Comparison of ENCODE assay signal across 1 mouse cellular context in genomic region chr7:19824182-19824973, GRCm38 (mm10).
TF ChIP-seq lines count a peak whose summit lies in the region.

No protein-coding gene starts in this region.

TF ChIP-seq in MEL, 35 proteins besides CTCF, POLR2A, EP300 and RAD21 (continued from another document):
- no peak for TF ChIP-seq POLR2AphosphoS5 (IDR thresholded peaks at IDR 0.05; ENCODE audit: borderline replicate concordance, low read depth, low read length)
- TF ChIP-seq ZNF384 (IDR thresholded peaks at IDR 0.05; ENCODE audit: low read depth, low read length): no peak
- TF ChIP-seq TAL1 (IDR thresholded peaks at IDR 0.05; ENCODE audit: low read length): no peak
- TF ChIP-seq POLR2AphosphoS2 (IDR thresholded peaks at IDR 0.05; ENCODE audit: low read length): no peak
- no peak for TF ChIP-seq MYC (IDR thresholded peaks at IDR 0.05; ENCODE audit: low read depth, low read length)
- no peak for TF ChIP-seq MEF2A (IDR thresholded peaks at IDR 0.05; ENCODE audit: extremely low read depth, insufficient replicate concordance, low read depth, low read length, poor library complexity, severe bottlenecking)
- TF ChIP-seq MXI1 (IDR thresholded peaks at IDR 0.05; ENCODE audit: low read depth, low read length): peak; percentile 28; the same call in 1 of the 2 replicates
- no peak for TF ChIP-seq MYB (IDR thresholded peaks at IDR 0.05; ENCODE audit: low read depth, low read length)
- peak; percentile 18; the same call in 1 of the 2 replicates for TF ChIP-seq JUND (IDR thresholded peaks at IDR 0.05; ENCODE audit: low read depth, low read length)
- TF ChIP-seq RCOR1 (IDR thresholded peaks at IDR 0.05; ENCODE audit: low read depth, low read length): no peak
- peak; percentile 89 for TF ChIP-seq MAZ (IDR thresholded peaks at IDR 0.05; ENCODE audit: low read depth, low read length)
- no peak for TF ChIP-seq ELF1 (IDR thresholded peaks at IDR 0.05; ENCODE audit: low read depth, low read length)
- peak; percentile 52; the same call in 1 of the 2 replicates for TF ChIP-seq NELFE (IDR thresholded peaks at IDR 0.05; ENCODE audit: low read depth, low read length)
- no peak for TF ChIP-seq USF2 (IDR thresholded peaks at IDR 0.05; ENCODE audit: borderline replicate concordance in 1 of 2, insufficient read depth in 1 of 2, low read depth in 1 of 2, low read length in 2 of 2)
- TF ChIP-seq SMC3 (IDR thresholded peaks at IDR 0.05; ENCODE audit: low read depth, low read length): no peak
- no peak for TF ChIP-seq E2F4 (IDR thresholded peaks at IDR 0.05; ENCODE audit: borderline replicate concordance, low read depth, low read length)
- TF ChIP-seq GATA1 (IDR thresholded peaks at IDR 0.05; ENCODE audit: low read depth, low read length): no peak
- TF ChIP-seq CHD1 (IDR thresholded peaks at IDR 0.05; ENCODE audit: low read depth, low read length): no peak
- TF ChIP-seq TBP (IDR thresholded peaks at IDR 0.05; ENCODE audit: low read depth, low read length): no peak
- TF ChIP-seq CHD2 (IDR thresholded peaks at IDR 0.05; ENCODE audit: low read length): peak; percentile 49
- TF ChIP-seq ETS1 (IDR thresholded peaks at IDR 0.05; ENCODE audit: low read depth, low read length): 0 out of 2 replicates have a peak, but pooled peaks have one; percentile 26
- no peak for TF ChIP-seq KAT2A (conservative IDR thresholded peaks at IDR 0.05; ENCODE audit: low read depth, low read length)
- TF ChIP-seq BHLHE40 (IDR thresholded peaks at IDR 0.05; ENCODE audit: borderline replicate concordance, low read depth, low read length): no peak
- 0 out of 2 replicates have a peak, but pooled peaks have one; percentile 57 for TF ChIP-seq SIN3A (IDR thresholded peaks at IDR 0.05; ENCODE audit: low read length)
- no peak; the same call in 1 of the 2 replicates for TF ChIP-seq TCF12 (IDR thresholded peaks at IDR 0.05; ENCODE audit: low read depth, low read length)
- no peak for TF ChIP-seq ZKSCAN1 (IDR thresholded peaks at IDR 0.05; ENCODE audit: low read depth, low read length)
- 0 out of 2 replicates have a peak, but pooled peaks have one; percentile 45 for TF ChIP-seq HCFC1 (IDR thresholded peaks at IDR 0.05; ENCODE audit: low read depth, low read length)
- TF ChIP-seq MAFK (IDR thresholded peaks at IDR 0.05; ENCODE audit: borderline replicate concordance, low read depth, low read length): no peak
- TF ChIP-seq GABPA (IDR thresholded peaks at IDR 0.05; ENCODE audit: low read depth, low read length): no peak
- TF ChIP-seq ZC3H11A (IDR thresholded peaks at IDR 0.05; ENCODE audit: low read depth, low read length): no peak
